Mouse (Mus musculus) kidney, postnatal 0 days (tissue): ENCODE measurements around the gene Snupn. TPM values are rescaled to one million over a fixed set of nuclear protein-coding genes. Genes with fewer than 3 reads are reported as not detected.

ENCODE experiments used
- ATAC-seq: fragments of 200-750 bp; cut with Nextera tagmentation; replicated peaks from 2 replicates; pipeline ENCODE4 v1.8.0; 2017; ENCODE audit warnings: low read depth, moderate number of reproducible peaks, moderate TSS enrichment, moderate library complexity; ENCODE audit not compliant: low FRiP score
- DNase-seq: peaks from one replicate; pipeline ENCODE4 v3.0.0-alpha.2; 2016; ENCODE audit warnings: low spot score
- H3K27ac ChIP-seq: fragments of 300-500 bp; sonication (generic); 2 replicates; pipeline ENCODE4 v1.5.1; 2014; ENCODE audit warnings: mild to moderate bottlenecking
- H3K27me3 ChIP-seq: fragments of 300-500 bp; sonication (generic); 2 replicates; pipeline ENCODE4 v1.6.1; 2014; ENCODE audit warnings: low read length, mixed read lengths; ENCODE audit not compliant: insufficient read depth
- H3K36me3 ChIP-seq: fragments of 300-500 bp; sonication (generic); 2 replicates; pipeline ENCODE4 v1.6.1; 2014; ENCODE audit warnings: low read length, mixed read lengths; ENCODE audit not compliant: insufficient read depth
- H3K4me1 ChIP-seq: fragments of 300-500 bp; sonication (generic); replicated peaks from 2 replicates; pipeline ENCODE4 v1.6.1; 2014; ENCODE audit warnings: antibody characterized with exemption, low read length, mixed read lengths; ENCODE audit not compliant: insufficient read depth
- H3K4me2 ChIP-seq: fragments of 300-500 bp; sonication (generic); 2 replicates; pipeline ENCODE4 v1.6.1; 2014; ENCODE audit warnings: mild to moderate bottlenecking, low read length, moderate library complexity, mixed read lengths
- H3K4me3 ChIP-seq: fragments of 300-500 bp; sonication (generic); replicated peaks from 2 replicates; pipeline ENCODE4 v1.5.1; 2014; ENCODE audit warnings: low read depth, low read length
- H3K9ac ChIP-seq: fragments of 300-500 bp; sonication (generic); 2 replicates; pipeline ENCODE4 v1.6.1; 2014; ENCODE audit warnings: low read depth, low read length
- H3K9me3 ChIP-seq: fragments of 300-500 bp; sonication (generic); replicated peaks from 2 replicates; pipeline ENCODE4 v1.6.1; 2016; ENCODE audit warnings: low read length, inconsistent platforms, mixed read lengths
- CTCF ChIP-seq: IDR thresholded peaks from 2 replicates; pipeline ENCODE4 v1.5.1; 2016; ENCODE audit warnings: antibody characterized with exemption, low read depth, mild to moderate bottlenecking, moderate library complexity
- WGBS: fragments of 180-500 bp; shearing (Covaris S2); extraction: QIAGEN DNeasy Blood & Tissue Kit; methylation state at CpG from one replicate; pipeline ENCODE4 v1.1.7; 2014; 5-methylcytosine and 5-hydroxymethylcytosine counted together
- polyA plus RNA-seq: library from polyadenylated mRNA; unstranded; fragments of >200 nt; fragmentation: Nextera tagmentation; extraction: Ambion mirVana; gene quantifications from 2 replicates; pipeline ENCODE4 v1.2.1, GENCODE M21; 2015

Snupn gene
- polyA plus RNA-seq, 1 experiment from 2014 or later = 19.3 TPM

- DNase-seq = peak; percentile 46
- no peak for TF ChIP-seq CTCF
- Histone ChIP-seq H3K36me3 (no peaks in the 10 kb centered on the region), H3K9ac (no peak overlapping the region), H3K4me1 (no peaks in the 10 kb centered on the region), H3K9me3 (no peaks in the 10 kb centered on the region), H3K27ac (no peak overlapping the region), H3K4me3 (no peak overlapping the region), H3K27me3 (no peaks in the 10 kb centered on the region), H3K4me2 (no peak overlapping the region)
- no peak for ATAC-seq
- 35% methylated on average over 4 of the region's 4 CpGs for WGBS
These were observed 52.3 kb downstream of the Snupn start for GRCm38 (mm10) chr9:57003011-57003410.

- DNase-seq (no peak), ATAC-seq (no peak)
- 90% methylated on average over 1 of the region's 1 CpGs for WGBS
These were observed 61.7 kb downstream of the Snupn start for GRCm38 (mm10) chr9:57012393-57012792.

GRCm38 (mm10) chr9:57012895-57013294 lies 62.2 kb downstream of the Snupn start:
- Histone ChIP-seq H3K9me3 (peaks cover 8% of the 10 kb centered on the region; the same call in 1 of the 2 replicates), H3K4me1 (no peaks in the 10 kb centered on the region), H3K4me3 (no peak overlapping the region), H3K27ac (no peak overlapping the region), H3K36me3 (peaks cover 6% of the 10 kb centered on the region; the same call in 1 of the 2 replicates), H3K4me2 (no peak overlapping the region), H3K27me3 (no peaks in the 10 kb centered on the region), H3K9ac (no peak overlapping the region)
- TF ChIP-seq CTCF = no peak
- ATAC-seq (no peak), DNase-seq (no peak)
- WGBS = 85% methylated on average over 4 of the region's 4 CpGs

More at GRCm38 (mm10) chr9:57012393-57012792, 61.7 kb downstream of the Snupn start:
- Histone ChIP-seq H3K27me3 (no peaks in the 10 kb centered on the region), H3K27ac (no peak overlapping the region), H3K4me2 (no peak overlapping the region), H3K4me3 (no peak overlapping the region), H3K9ac (no peak overlapping the region), H3K9me3 (peaks cover 8% of the 10 kb centered on the region; the same call in 1 of the 2 replicates), H3K36me3 (peaks cover 6% of the 10 kb centered on the region; the same call in 1 of the 2 replicates), H3K4me1 (no peaks in the 10 kb centered on the region)
- TF ChIP-seq CTCF = no peak

GRCm38 (mm10) chr9:57013756-57014155 lies 63.1 kb downstream of the Snupn start:
- H3K4me2 ChIP-seq = no peak overlapping the region
- no peaks in the 10 kb centered on the region for H3K27me3 ChIP-seq
- peaks cover 8% of the 10 kb centered on the region; the same call in 1 of the 2 replicates for H3K9me3 ChIP-seq
- peaks cover 6% of the 10 kb centered on the region; the same call in 1 of the 2 replicates for H3K36me3 ChIP-seq
- no peaks in the 10 kb centered on the region for H3K4me1 ChIP-seq
- no peak for ATAC-seq
- DNase-seq = peak; percentile 72
- no peak overlapping the region for H3K9ac ChIP-seq
- H3K27ac ChIP-seq = no peak overlapping the region
- WGBS = 60% methylated on average over 1 of the region's 1 CpGs
- TF ChIP-seq CTCF = no peak
- no peak overlapping the region for H3K4me3 ChIP-seq

GRCm38 (mm10) chr9:57014766-57015165 lies 64.1 kb downstream of the Snupn start:
- peak; percentile 83 for DNase-seq
- Histone ChIP-seq H3K27ac (no peak overlapping the region), H3K36me3 (peaks cover 6% of the 10 kb centered on the region; the same call in 1 of the 2 replicates), H3K4me1 (no peaks in the 10 kb centered on the region), H3K4me3 (no peak overlapping the region), H3K4me2 (no peak overlapping the region), H3K9ac (no peak overlapping the region), H3K27me3 (no peaks in the 10 kb centered on the region), H3K9me3 (peaks cover 8% of the 10 kb centered on the region; the same call in 1 of the 2 replicates)
- 85% methylated on average over 1 of the region's 1 CpGs for WGBS
- peak; percentile 39; the same call in 1 of the 2 replicates for TF ChIP-seq CTCF
- no peak for ATAC-seq

- Histone ChIP-seq H3K27ac (no peak overlapping the region), H3K27me3 (no peaks in the 10 kb centered on the region), H3K9me3 (peaks cover 8% of the 10 kb centered on the region; the same call in 1 of the 2 replicates), H3K4me3 (no peak overlapping the region), H3K36me3 (peaks cover 13% of the 10 kb centered on the region; the same call in 1 of the 2 replicates), H3K4me1 (no peaks in the 10 kb centered on the region), H3K4me2 (no peak overlapping the region), H3K9ac (no peak overlapping the region)
- 64% methylated on average over 1 of the region's 1 CpGs for WGBS
- ATAC-seq (no peak), DNase-seq (no peak)
- no peak for TF ChIP-seq CTCF
These were observed 67.0 kb downstream of the Snupn start for GRCm38 (mm10) chr9:57017631-57018030.

GRCm38 (mm10) chr9:57031756-57032155 lies 81.1 kb downstream of the Snupn start:
- DNase-seq (no peak), ATAC-seq (no peak)
- Histone ChIP-seq H3K4me1 (no peaks in the 10 kb centered on the region), H3K9me3 (no peaks in the 10 kb centered on the region), H3K27me3 (no peaks in the 10 kb centered on the region), H3K9ac (no peak overlapping the region), H3K4me3 (no peak overlapping the region), H3K4me2 (no peak overlapping the region), H3K36me3 (peaks cover 25% of the 10 kb centered on the region; the same call in 1 of the 2 replicates), H3K27ac (no peak overlapping the region)
- WGBS = 78% methylated on average over 1 of the region's 1 CpGs
- no peak for TF ChIP-seq CTCF

Other genes with a start within 250 kb of the Snupn start
- 2.6 and 3.2 TPM in 2 replicates for gene Lingo1, start 154.4 kb upstream of the Snupn start, polyA plus RNA-seq
- gene Odf3l1, start 86.2 kb upstream of the Snupn start, polyA plus RNA-seq = 0.11 TPM in 1 of 2 replicates, not detected in the other
- gene Cspg4, start 85.8 kb upstream of the Snupn start, polyA plus RNA-seq = 18.1 and 19.8 TPM in 2 replicates
- 8.4 and 8.5 TPM in 2 replicates for gene Snx33, start 22.5 kb upstream of the Snupn start, polyA plus RNA-seq
- 112 and 123 TPM in 2 replicates for gene Imp3, start 13.4 kb upstream of the Snupn start, polyA plus RNA-seq
- 23.6 and 27.5 TPM in 2 replicates for gene Ptpn9, start 44.0 kb downstream of the Snupn start, polyA plus RNA-seq
- gene Sin3a, start 121.2 kb downstream of the Snupn start, polyA plus RNA-seq = 18.3 and 21.3 TPM in 2 replicates
- 47.7 and 53.9 TPM in 2 replicates for gene Man2c1, start 179.8 kb downstream of the Snupn start, polyA plus RNA-seq
- gene Neil1, start 197.4 kb downstream of the Snupn start, polyA plus RNA-seq = 7.7 and 8.1 TPM in 2 replicates
- gene Commd4, start 207.5 kb downstream of the Snupn start, polyA plus RNA-seq = 126 and 133 TPM in 2 replicates